Mouse (Mus musculus) olfactory bulb, adult 2 months (tissue): ENCODE results near the gene Vps35l. TPM values are rescaled to one million over a fixed set of nuclear protein-coding genes. Genes with fewer than 3 reads are reported as not detected.

ENCODE experiments used
- H3K27ac ChIP-seq: fragments of 200-500 bp; 2 replicates; pipeline ENCODE4 v1.5.1; 2012; ENCODE audit warnings: low read depth, low read length; ENCODE audit not compliant: insufficient read depth
- H3K4me1 ChIP-seq: fragments of 200-500 bp; 2 replicates; pipeline ENCODE4 v1.6.1; 2012; ENCODE audit warnings: low read length; ENCODE audit not compliant: control insufficient read depth, insufficient read depth
- H3K4me3 ChIP-seq: fragments of 200-500 bp; 2 replicates; pipeline ENCODE4 v1.5.1; 2012; ENCODE audit warnings: mild to moderate bottlenecking, low read depth, low read length, moderate library complexity; ENCODE audit not compliant: insufficient read depth
- CTCF ChIP-seq: fragments of 200-500 bp; IDR thresholded peaks from 2 replicates; pipeline ENCODE4 v1.5.1; 2012; ENCODE audit warnings: low read depth, mild to moderate bottlenecking, low read length, moderate library complexity; ENCODE audit not compliant: insufficient read depth
- POLR2A ChIP-seq: fragments of 200-500 bp; IDR thresholded peaks from 2 replicates; pipeline ENCODE4 v1.6.1; 2012; ENCODE audit warnings: mild to moderate bottlenecking, low read depth, low read length, moderate library complexity; ENCODE audit not compliant: insufficient read depth
- WGBS: fragments of 180-500 bp; shearing (Covaris S2); methylation state at CpG from one replicate; pipeline ENCODE4 v1.1.7; 2018; 5-methylcytosine and 5-hydroxymethylcytosine counted together
- polyA plus RNA-seq: library from polyadenylated mRNA; stranded (reverse); fragments of >200 nt; gene quantifications from 2 replicates; pipeline ENCODE4 v1.2.4, GENCODE M21; 2012; ENCODE audit warnings: low replicate concordance; ENCODE audit not compliant: missing spikeins, insufficient read depth, insufficient read length

The Vps35l gene
- polyA plus RNA-seq, 1 experiment = not detected

DNA sequence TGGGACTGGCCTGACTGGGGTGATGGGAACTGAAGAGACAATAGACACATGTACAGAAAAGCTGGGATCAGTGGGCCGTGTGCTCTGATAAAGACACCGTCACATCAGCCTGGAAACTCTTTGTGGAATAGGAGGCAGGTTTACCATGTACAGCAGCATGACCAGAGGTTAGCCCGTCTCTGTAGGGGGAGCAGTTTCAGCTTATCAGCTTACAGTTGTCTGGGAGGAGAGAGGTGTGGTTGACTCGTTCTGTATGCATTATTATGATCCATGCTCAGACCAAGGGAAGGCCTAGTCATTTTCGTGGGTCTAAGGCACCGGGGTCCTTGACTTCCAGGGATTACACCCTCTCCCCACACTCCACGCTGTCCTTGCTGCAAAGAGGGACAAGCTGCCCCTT, 11.6 kb downstream of the Vps35l start:
- no peak overlapping the region for H3K4me3 ChIP-seq
- no peak overlapping the region for H3K27ac ChIP-seq
- H3K4me1 ChIP-seq = 0 out of 2 replicates have a peak, but pooled peaks cover 2% of the 10 kb centered on the region
- WGBS = 86% methylated on average over 7 of the region's 7 CpGs
- TF ChIP-seq POLR2A (no peak), CTCF (no peak)

DNA sequence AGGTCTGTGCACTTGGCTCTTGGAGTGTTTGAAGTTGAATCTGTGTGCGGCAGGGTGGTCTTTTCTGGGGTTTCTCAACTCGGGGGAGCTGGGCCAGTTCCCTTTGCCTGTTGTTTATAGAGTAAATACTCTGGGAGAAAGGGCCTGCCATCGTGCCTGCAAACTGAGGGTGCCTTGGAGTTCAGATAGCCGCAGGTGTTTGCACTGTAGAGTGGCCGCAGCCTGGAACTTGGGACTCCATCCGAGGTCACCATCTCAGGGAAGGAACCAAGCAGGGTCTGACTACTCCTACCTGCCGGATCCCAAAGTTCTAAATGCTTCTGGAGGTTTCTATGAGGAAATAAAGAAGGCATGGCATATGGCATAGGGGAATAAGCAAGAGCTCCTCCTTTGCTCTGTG, 15.7 kb downstream of the Vps35l start:
- Histone ChIP-seq H3K27ac (no peak overlapping the region), H3K4me3 (no peak overlapping the region), H3K4me1 (no peaks in the 10 kb centered on the region)
- TF ChIP-seq POLR2A (no peak), CTCF (no peak)
- 78% methylated on average over 7 of the region's 7 CpGs for WGBS

DNA sequence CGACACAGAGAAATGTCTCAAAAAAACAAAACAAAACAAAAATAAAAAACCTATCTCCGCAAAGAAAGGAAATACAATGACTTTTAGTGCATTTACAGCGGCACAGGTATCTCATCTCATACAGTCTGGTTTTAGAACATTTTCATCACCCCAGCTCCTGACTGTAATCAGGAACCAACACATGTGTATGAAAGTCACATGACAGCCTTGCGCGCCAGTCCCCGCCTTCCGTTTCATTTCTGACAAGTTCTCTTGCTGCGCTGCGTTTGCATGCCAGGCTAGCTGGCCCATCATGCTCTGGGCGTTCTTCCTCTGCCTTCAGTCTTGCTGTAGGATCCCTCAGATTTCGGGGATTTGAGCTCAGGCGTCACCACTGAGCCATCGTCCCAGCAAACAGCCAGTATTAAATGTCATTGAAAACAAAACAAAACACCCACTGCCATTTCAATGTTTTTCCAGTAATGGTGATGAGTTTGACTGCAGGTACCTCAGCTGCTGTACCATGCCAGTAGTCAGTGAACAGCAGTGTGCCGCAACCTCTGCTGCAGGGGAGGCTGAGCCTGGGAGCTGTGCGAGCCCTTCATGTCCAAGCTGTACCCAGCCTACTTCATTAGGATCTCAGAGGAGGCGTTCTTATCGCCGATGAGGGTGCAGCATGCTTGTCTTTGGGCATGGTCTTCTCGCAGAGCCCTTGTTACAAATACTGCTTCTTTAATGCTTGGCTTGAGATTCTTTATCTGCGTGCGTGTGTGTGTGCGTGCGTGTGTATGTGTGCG, 16.7 kb downstream of the Vps35l start:
- Histone ChIP-seq H3K4me1 (no peaks in the 10 kb centered on the region), H3K27ac (no peak overlapping the region), H3K4me3 (no peak overlapping the region)
- TF ChIP-seq POLR2A = no peak
- WGBS = 89% methylated on average over 24 of the region's 24 CpGs

DNA sequence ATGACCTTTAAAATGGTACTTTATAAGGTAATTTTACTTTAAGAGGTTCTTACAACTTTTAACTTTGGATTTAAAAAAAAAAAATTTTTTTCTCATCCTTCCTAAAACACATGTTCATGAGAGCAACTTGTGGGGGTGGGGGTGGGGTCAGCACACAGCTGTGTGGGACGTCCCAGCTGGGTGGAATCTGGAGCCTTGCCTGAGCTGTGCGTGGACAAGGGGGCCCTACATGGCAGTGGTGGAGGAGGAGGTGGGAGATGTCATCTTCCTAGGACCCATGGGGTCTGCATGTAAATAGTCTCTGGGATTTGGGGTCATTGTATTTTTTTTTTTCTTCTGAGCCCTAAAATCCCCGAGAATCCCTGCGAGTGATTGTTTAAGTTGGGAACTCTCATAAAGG, 18.3 kb downstream of the Vps35l start:
- no peak overlapping the region for H3K4me3 ChIP-seq
- TF ChIP-seq CTCF (no peak), POLR2A (no peak)
- no peaks in the 10 kb centered on the region for H3K4me1 ChIP-seq
- 73% methylated on average over 4 of the region's 4 CpGs for WGBS
- H3K27ac ChIP-seq = no peak overlapping the region

DNA sequence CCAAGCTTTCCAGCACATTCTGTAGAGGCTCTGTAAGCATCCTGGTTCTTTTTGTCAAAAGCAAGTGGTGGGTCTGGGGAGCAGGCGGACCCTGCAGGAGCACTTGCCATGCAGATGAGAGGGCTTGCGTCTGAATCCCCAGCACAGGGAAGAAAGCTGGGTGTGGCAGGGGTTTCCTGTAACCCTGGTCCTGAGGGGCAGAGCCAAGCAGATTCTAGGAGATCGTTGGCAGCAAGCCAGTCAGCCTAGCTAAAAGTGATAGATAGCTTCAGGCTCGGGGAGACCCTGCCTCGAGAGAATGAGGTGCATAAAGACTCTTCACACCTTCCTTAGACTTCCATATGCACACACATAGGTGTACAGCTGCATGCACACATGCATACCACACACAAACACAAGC, 19.3 kb downstream of the Vps35l start:
- 55% methylated on average over 5 of the region's 5 CpGs for WGBS
- Histone ChIP-seq H3K4me1 (no peaks in the 10 kb centered on the region), H3K27ac (no peak overlapping the region), H3K4me3 (no peak overlapping the region)
- TF ChIP-seq POLR2A = no peak
- TF ChIP-seq CTCF = no peak

DNA sequence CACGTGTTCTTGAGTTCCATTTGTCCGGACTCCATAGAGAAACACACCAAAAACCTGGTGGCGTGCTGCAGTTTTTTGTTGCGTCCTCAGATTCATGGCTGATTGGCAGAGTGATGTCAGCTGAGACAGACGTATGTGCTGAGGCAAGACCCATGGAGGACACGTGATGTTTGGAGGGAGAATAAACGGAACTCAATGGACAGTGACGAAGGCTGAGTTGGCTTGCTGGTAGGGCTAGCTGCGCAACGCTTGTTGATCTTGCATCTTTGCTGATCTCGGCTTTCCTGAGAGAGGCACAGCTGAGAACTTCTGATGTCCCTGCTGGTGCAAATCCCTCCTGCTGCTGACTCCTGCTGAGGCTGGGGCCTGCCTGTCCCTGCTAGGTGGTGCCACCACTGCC, 23.9 kb downstream of the Vps35l start:
- no peak overlapping the region for H3K4me3 ChIP-seq
- H3K27ac ChIP-seq = no peak overlapping the region
- WGBS = 92% methylated on average over 11 of the region's 11 CpGs
- H3K4me1 ChIP-seq = peaks cover 8% of the 10 kb centered on the region
- TF ChIP-seq CTCF (no peak), POLR2A (no peak)

DNA sequence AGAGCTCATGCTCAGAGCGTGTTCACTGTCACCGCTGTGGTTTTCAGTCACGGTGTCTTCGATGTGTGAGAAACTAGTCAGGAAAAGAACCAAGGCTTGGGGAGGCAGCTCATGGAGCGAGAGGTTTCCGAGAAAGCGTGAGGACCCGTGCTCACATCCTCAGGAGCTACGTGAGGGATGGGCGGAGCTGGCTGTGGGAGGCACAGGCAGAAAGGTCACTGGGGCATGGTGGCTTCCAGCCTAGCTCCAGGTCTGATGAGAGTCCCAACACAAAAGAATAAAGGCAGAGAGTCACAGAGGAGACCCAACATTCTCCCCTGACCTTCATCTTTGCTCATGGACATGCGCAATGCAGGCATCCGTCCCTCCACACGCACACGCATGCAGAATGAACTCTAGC, 24.7 kb downstream of the Vps35l start:
- Histone ChIP-seq H3K4me3 (no peak overlapping the region), H3K27ac (no peak overlapping the region), H3K4me1 (peaks cover 8% of the 10 kb centered on the region)
- TF ChIP-seq POLR2A (no peak), CTCF (no peak)
- WGBS = 84% methylated on average over 14 of the region's 14 CpGs

DNA sequence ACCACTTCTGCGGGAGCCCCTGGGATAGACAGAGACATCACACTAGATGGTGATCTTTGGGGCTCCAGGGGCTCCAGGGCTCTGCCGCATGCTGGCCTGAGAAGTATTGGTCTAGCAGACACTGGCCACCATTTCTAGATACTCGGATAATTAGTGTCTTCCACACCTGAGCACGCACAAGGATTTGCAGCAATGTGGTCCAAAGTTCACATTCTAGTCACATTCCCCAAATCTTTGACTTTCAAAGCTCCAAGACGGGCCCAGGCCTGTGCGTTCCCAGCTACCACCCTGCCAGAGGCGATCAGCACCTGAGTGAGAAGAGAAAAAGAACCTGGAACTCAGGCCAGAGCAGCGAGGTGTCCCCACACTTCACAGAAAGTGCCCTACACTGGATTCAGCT, 25.6 kb downstream of the Vps35l start:
- H3K27ac ChIP-seq = no peak overlapping the region
- H3K4me3 ChIP-seq = no peak overlapping the region
- H3K4me1 ChIP-seq = peaks cover 8% of the 10 kb centered on the region
- TF ChIP-seq POLR2A = no peak
- TF ChIP-seq CTCF = no peak
- WGBS = 68% methylated on average over 8 of the region's 8 CpGs

DNA sequence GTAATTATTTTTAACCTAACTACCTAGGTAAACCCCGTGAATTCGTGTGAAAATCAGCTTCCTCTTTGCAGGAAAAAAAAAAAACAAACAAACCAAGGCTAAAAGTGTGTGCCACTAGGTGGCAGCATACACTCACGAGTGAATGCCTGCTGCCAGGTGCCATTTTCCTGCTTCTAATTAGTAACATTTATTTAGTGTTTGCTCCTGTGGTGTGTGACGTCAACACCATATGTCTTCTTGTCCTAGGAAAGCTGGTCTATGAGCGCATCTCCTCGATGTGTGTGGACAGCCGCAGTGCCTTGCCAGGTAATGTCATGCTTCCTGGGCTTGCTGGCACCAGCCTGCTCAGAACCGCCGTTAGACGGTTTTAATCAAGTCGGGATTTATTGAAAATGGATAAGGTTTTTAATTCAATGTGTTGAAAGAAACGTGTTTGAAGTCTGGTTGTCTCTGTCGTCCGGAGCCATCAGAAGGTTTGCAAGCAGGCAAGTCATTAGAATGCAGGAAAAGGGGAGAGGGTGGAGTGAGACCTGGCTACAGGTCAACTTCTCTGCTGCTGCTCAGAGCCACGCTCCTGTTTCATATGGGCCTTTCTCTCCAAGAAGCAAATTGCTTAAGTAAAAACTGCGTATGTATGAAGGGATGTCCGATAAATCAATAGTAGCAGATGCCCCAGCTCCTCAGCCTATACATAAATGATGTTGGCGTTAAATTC, 26.2 kb downstream of the Vps35l start:
- peak overlapping the region; percentile 20 for H3K4me3 ChIP-seq
- WGBS = 33% methylated on average over 18 of the region's 18 CpGs
- no peak for TF ChIP-seq POLR2A
- no peak for TF ChIP-seq CTCF
- H3K27ac ChIP-seq = peak overlapping the region; percentile 17; the same call in 1 of the 2 replicates
- peaks cover 8% of the 10 kb centered on the region for H3K4me1 ChIP-seq
